Mouse (Mus musculus): ENCODE measurements around the gene Syt16. TPM values are rescaled to one million over a fixed set of nuclear protein-coding genes. Genes with fewer than 3 reads are reported as not detected.

Syt16 gene
- polyA plus RNA-seq (2015; fragmentation: Nextera tagmentation; extraction: Ambion mirVana) = 0.45 and 0.57 TPM in 2 replicates

- Histone ChIP-seq H3K9ac (peak within 1 kb of the TSS; percentile 81), H3K27ac (replicated peaks) (no peak within 1 kb of the TSS), H3K4me1 (0 out of 2 replicates have a peak, but pooled peaks cover 3% of the 10 kb centered on the region)
Observed at GRCm38 (mm10) chr12:73997297-73998127, at the start of gene Syt16. TSS of gene Syt16 (plus strand) at chr12:73997661.

GRCm38 (mm10) chr12:73948415-73948814 is 49.0 kb upstream of the Syt16 start:
- H3K27ac ChIP-seq (replicated peaks) = peak overlapping the region; percentile 81
- no peak for ATAC-seq (ENCODE audit: extremely low read depth, insufficient number of reproducible peaks, low FRiP score, low TSS enrichment)
- 76% methylated on average over 4 of the region's 4 CpGs for WGBS
- H3K9me3 ChIP-seq = no peaks in the 10 kb centered on the region
- peak overlapping the region; percentile 82 for H3K9ac ChIP-seq
- H3K27me3 ChIP-seq (replicated peaks) = no peaks in the 10 kb centered on the region
- H3K4me3 ChIP-seq = peak overlapping the region; percentile 55
- peaks cover 27% of the 10 kb centered on the region for H3K4me1 ChIP-seq
- peaks cover 41% of the 10 kb centered on the region for H3K36me3 ChIP-seq
- peak overlapping the region; percentile 70 for H3K4me2 ChIP-seq

More at GRCm38 (mm10) chr12:73997297-73998127, at the start of gene Syt16:
- H3K4me3 ChIP-seq = peak within 1 kb of the TSS; percentile 70
- H3K27me3 ChIP-seq (replicated peaks) = peaks cover 56% of the 10 kb centered on the region
- no peak for ATAC-seq (ENCODE audit: extremely low read depth, insufficient number of reproducible peaks, low FRiP score, low TSS enrichment)
- H3K4me2 ChIP-seq = peak within 1 kb of the TSS; percentile 97
- no peaks in the 10 kb centered on the region for H3K9me3 ChIP-seq
- H3K36me3 ChIP-seq = no peaks in the 10 kb centered on the region
- 2% methylated on average over 57 of the region's 67 CpGs for WGBS

DNA sequence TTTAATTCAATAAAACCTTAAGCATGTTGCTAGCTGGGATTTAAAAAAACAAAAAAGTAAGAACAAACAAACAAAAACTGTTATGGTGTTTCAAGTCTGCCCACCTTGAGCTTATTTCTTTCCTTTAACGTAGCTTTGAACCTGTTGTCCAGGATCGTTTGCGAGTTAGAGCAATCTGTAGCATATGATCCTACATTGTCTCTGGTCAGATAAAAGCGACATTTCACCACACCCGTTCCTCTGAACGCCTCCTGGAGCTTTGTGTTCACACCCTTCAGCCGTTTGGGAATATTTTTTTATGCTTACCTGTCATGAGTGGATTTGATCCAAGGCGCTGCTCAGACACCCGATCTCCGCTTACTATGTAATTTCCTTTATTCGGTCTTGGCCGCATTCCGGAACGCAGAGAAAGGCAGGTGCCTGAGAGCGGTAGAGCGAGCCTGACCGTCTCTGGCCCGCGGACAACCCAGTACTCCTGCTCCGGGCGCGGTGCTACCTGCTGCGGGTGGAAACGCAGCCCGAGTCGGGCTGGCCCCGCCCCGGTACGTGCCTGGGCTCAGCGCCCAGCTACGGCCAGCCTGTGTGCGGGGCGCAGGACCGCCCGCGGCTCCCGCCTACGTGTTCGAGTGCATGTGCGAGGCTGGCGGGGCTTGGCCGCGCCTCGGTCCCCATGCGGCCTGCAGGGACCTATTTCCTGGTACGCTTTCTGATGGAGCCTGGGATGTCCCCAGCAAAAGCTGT is 48.0 kb upstream of the Syt16 start:
- peaks cover 38% of the 10 kb centered on the region for H3K4me1 ChIP-seq
- ATAC-seq (ENCODE audit: extremely low read depth, insufficient number of reproducible peaks, low FRiP score, low TSS enrichment) = peak; percentile 78
- no peaks in the 10 kb centered on the region for H3K9me3 ChIP-seq
- peak overlapping the region; percentile 82 for H3K9ac ChIP-seq
- peaks cover 31% of the 10 kb centered on the region for H3K36me3 ChIP-seq
- H3K4me3 ChIP-seq = peak overlapping the region; percentile 55
- H3K27ac ChIP-seq (replicated peaks) = peak overlapping the region; percentile 81
- H3K27me3 ChIP-seq (replicated peaks) = no peaks in the 10 kb centered on the region
- peak overlapping the region; percentile 70 for H3K4me2 ChIP-seq
- WGBS = 4% methylated on average over 46 of the region's 46 CpGs

- Histone ChIP-seq H3K36me3 (peaks cover 12% of the 10 kb centered on the region), H3K4me2 (peak overlapping the region; percentile 79), H3K27me3 (replicated peaks) (no peaks in the 10 kb centered on the region), H3K4me3 (peak overlapping the region; percentile 51), H3K4me1 (peaks cover 46% of the 10 kb centered on the region), H3K9ac (peak overlapping the region; percentile 78), H3K27ac (replicated peaks) (peak overlapping the region; percentile 73), H3K9me3 (no peaks in the 10 kb centered on the region)
- WGBS = 4% methylated on average over 15 of the region's 15 CpGs
- ATAC-seq (ENCODE audit: extremely low read depth, insufficient number of reproducible peaks, low FRiP score, low TSS enrichment) = no peak
Observed at GRCm38 (mm10) chr12:73952879-73953278, 44.6 kb upstream of the Syt16 start.

DNA sequence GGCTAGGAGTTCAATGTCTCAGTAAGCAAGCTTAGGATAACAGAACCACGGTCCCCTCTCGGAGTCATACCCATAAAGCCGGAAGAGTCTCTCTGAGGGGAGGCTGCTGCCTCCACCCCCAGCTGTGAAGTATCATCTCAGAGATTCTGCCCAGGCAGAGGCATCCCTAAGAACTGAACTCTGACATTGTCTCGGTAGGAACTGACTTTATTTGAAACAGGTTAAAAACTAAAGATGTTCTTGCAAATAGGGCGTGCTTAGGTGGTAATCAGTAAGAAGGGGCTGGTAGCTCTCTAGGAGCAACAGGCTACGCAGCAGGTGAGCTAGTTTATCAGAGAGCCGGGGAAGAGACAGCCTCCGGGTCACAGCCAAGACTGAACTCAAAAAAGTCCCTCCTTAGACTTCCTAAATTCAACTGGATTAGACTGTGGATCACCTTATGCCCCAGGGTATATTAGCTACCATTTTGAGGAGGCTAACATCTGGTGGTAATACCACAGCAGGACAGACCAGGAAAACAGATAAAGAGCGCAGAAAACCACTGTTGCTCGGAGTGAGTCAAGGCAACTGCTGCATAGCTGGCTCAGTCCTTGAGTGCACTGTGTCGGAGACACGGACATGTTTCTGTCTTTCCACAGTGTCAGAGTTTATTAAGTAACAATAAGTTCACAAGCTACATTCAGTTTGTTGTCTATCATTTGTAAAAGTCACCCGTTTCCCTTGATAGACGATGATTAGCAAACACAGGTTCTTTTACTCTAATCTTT is 43.9 kb upstream of the Syt16 start:
- no peaks in the 10 kb centered on the region for H3K27me3 ChIP-seq (replicated peaks)
- peaks cover 45% of the 10 kb centered on the region for H3K4me1 ChIP-seq
- no peak for ATAC-seq (ENCODE audit: extremely low read depth, insufficient number of reproducible peaks, low FRiP score, low TSS enrichment)
- H3K36me3 ChIP-seq = peaks cover 4% of the 10 kb centered on the region; the same call in 1 of the 2 replicates
- peak overlapping the region; percentile 73 for H3K27ac ChIP-seq (replicated peaks)
- 26% methylated on average over 14 of the region's 14 CpGs for WGBS
- H3K4me2 ChIP-seq = peak overlapping the region; percentile 79
- H3K9ac ChIP-seq = peak overlapping the region; percentile 78
- H3K4me3 ChIP-seq = peak overlapping the region; percentile 51
- H3K9me3 ChIP-seq = no peaks in the 10 kb centered on the region

- no peaks in the 10 kb centered on the region for H3K36me3 ChIP-seq
- H3K4me2 ChIP-seq = no peak overlapping the region
- H3K27ac ChIP-seq (replicated peaks) = peak overlapping the region; percentile 12; the same call in 1 of the 2 replicates
- H3K27me3 ChIP-seq (replicated peaks) = no peaks in the 10 kb centered on the region
- no peak for ATAC-seq (ENCODE audit: extremely low read depth, insufficient number of reproducible peaks, low FRiP score, low TSS enrichment)
- H3K9ac ChIP-seq = no peak overlapping the region
- WGBS = 41% methylated on average over 5 of the region's 5 CpGs
- H3K4me1 ChIP-seq = peaks cover 33% of the 10 kb centered on the region
- H3K9me3 ChIP-seq = no peaks in the 10 kb centered on the region
- H3K4me3 ChIP-seq = no peak overlapping the region
Observed at GRCm38 (mm10) chr12:73954785-73955184, 42.7 kb upstream of the Syt16 start.

GRCm38 (mm10) chr12:73957676-73958075 is 39.8 kb upstream of the Syt16 start:
- H3K36me3 ChIP-seq = no peaks in the 10 kb centered on the region
- no peak overlapping the region for H3K4me3 ChIP-seq
- H3K27ac ChIP-seq (replicated peaks) = no peak overlapping the region
- peaks cover 28% of the 10 kb centered on the region for H3K4me1 ChIP-seq
- ATAC-seq (ENCODE audit: extremely low read depth, insufficient number of reproducible peaks, low FRiP score, low TSS enrichment) = no peak
- no peaks in the 10 kb centered on the region for H3K9me3 ChIP-seq
- H3K27me3 ChIP-seq (replicated peaks) = no peaks in the 10 kb centered on the region; the same call in 1 of the 2 replicates
- H3K9ac ChIP-seq = no peak overlapping the region
- H3K4me2 ChIP-seq = no peak overlapping the region
- 83% methylated on average over 3 of the region's 3 CpGs for WGBS

DNA sequence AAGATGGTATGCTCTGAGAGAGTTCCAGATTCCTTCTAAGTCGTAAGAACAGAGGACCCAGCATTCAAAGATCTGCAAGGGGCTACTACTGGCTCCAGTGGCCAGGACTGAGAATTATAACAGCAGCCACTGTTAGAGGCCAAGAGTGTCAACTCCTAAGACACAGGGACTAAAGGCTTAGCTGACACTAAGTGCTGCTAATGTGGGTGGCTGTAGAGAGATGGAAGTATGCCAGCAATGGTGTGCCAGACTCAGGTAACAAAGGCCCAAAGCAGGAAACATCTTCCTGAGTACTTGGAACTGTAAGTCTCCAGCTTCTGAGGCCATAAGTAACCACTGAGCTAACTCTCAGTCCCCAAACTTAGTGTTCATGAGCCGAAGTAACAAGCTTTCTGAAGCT is 38.6 kb upstream of the Syt16 start:
- 77% methylated on average over 2 of the region's 2 CpGs for WGBS
- H3K4me3 ChIP-seq = no peak overlapping the region
- peaks cover 17% of the 10 kb centered on the region for H3K4me1 ChIP-seq
- no peak overlapping the region for H3K4me2 ChIP-seq
- H3K36me3 ChIP-seq = no peaks in the 10 kb centered on the region
- H3K27me3 ChIP-seq (replicated peaks) = no peaks in the 10 kb centered on the region; the same call in 1 of the 2 replicates
- no peak for ATAC-seq (ENCODE audit: extremely low read depth, insufficient number of reproducible peaks, low FRiP score, low TSS enrichment)
- no peaks in the 10 kb centered on the region for H3K9me3 ChIP-seq
- H3K9ac ChIP-seq = no peak overlapping the region
- no peak overlapping the region for H3K27ac ChIP-seq (replicated peaks)

GRCm38 (mm10) chr12:73964291-73965281 is 32.9 kb upstream of the Syt16 start, which contains the start of gene Snapc1:
TSS of gene Snapc1 (plus strand) at chr12:73964481.
- Histone ChIP-seq H3K4me3 (peak within 1 kb of the TSS; percentile 71), H3K4me1 (peaks cover 12% of the 10 kb centered on the region), H3K9ac (peak within 1 kb of the TSS; percentile 87), H3K9me3 (no peaks in the 10 kb centered on the region), H3K27ac (replicated peaks) (peak within 1 kb of the TSS; percentile 75), H3K36me3 (peaks cover 26% of the 10 kb centered on the region), H3K4me2 (peak within 1 kb of the TSS; percentile 86), H3K27me3 (replicated peaks) (no peaks in the 10 kb centered on the region; the same call in 1 of the 2 replicates)
- peak; percentile 99 for ATAC-seq (ENCODE audit: extremely low read depth, insufficient number of reproducible peaks, low FRiP score, low TSS enrichment)
- under 1% methylated on average over 60 of the region's 60 CpGs for WGBS

DNA sequence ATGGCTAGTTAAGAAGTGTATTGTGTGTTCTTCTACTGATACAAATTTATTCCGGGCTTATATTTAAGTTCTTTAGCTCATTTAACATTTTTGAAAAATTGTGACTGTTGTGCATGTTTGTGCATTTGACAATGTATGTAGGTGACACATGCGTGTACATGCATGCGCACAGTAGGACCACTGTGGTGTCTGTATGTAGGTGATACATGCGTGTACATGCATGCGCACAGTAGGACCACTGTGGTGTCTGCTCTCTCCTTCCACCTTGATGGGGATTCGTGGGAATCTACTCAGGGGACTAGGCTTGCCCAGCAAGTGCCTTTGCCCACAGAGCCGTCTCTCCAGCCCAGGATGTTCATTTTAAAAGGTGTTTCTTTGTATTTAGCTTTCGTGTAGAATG is 28.3 kb upstream of the Syt16 start:
- Histone ChIP-seq H3K9ac (no peak overlapping the region), H3K27ac (replicated peaks) (no peak overlapping the region), H3K4me3 (no peak overlapping the region), H3K27me3 (replicated peaks) (no peaks in the 10 kb centered on the region), H3K4me2 (no peak overlapping the region), H3K9me3 (peaks cover 14% of the 10 kb centered on the region), H3K4me1 (peaks cover 12% of the 10 kb centered on the region), H3K36me3 (peaks cover 66% of the 10 kb centered on the region)
- 92% methylated on average over 8 of the region's 8 CpGs for WGBS
- no peak for ATAC-seq (ENCODE audit: extremely low read depth, insufficient number of reproducible peaks, low FRiP score, low TSS enrichment)
